Mouse (Mus musculus) gastrocnemius, postnatal 4 days (tissue): ENCODE measurements around the gene Gabra1. TPM values are rescaled to one million over a fixed set of nuclear protein-coding genes. Genes with fewer than 3 reads are reported as not detected.

Source experiments
- DNase-seq, 2 experiments: peaks; one replicate each; pipeline ENCODE4 v3.0.0; 2021 to 2022; ENCODE audit warnings: low spot score in 2 of 2, mixed read lengths in 2 of 2
- long read RNA-seq, 2 experiments: library from polyadenylated mRNA; stranded (forward); transcript quantifications; one replicate each; pipeline ENCODE4 v2.0.0; 2021
- total RNA-seq, 2 experiments: library from RNA; stranded (reverse); gene quantifications; 2 replicates each; pipeline ENCODE4 v1.2.3; 2021

Gabra1 gene
- 1 to 10 TPM in 1 of 2 experiments, under 1 TPM in 1; 0.76 to 1.9 TPM for total RNA-seq
- long read RNA-seq, experiment 1, full-length matches to known transcripts, result 1 of 1 reads
- long read RNA-seq, experiment 1, partial matches to known transcripts, result 0 of 1 reads
- long read RNA-seq, experiment 1, other reads (novel, unspliced or antisense), result 0 of 1 reads
- long read RNA-seq, experiment 2, result 0 reads

DNA sequence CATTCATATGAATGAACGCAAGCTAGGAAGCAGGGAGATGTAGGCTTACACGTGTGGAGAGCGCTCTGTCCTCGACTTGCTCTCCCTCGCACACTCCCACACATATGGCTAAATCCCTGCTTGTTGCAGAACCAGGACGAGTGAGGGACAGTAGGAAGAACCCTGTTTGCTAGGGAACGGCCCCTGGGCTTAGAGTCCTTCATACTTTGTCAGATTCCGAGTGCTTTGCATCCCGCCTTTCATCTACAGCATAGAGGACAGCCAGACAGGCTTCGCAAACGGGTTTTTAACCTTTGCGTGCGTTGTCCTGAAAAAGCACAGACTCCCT, at the start of gene Gabra1:
Gene Gabra1 (minus strand): TSS at position 106 of the 328 bp plus-strand sequence.
- no peak for DNase-seq

DNA sequence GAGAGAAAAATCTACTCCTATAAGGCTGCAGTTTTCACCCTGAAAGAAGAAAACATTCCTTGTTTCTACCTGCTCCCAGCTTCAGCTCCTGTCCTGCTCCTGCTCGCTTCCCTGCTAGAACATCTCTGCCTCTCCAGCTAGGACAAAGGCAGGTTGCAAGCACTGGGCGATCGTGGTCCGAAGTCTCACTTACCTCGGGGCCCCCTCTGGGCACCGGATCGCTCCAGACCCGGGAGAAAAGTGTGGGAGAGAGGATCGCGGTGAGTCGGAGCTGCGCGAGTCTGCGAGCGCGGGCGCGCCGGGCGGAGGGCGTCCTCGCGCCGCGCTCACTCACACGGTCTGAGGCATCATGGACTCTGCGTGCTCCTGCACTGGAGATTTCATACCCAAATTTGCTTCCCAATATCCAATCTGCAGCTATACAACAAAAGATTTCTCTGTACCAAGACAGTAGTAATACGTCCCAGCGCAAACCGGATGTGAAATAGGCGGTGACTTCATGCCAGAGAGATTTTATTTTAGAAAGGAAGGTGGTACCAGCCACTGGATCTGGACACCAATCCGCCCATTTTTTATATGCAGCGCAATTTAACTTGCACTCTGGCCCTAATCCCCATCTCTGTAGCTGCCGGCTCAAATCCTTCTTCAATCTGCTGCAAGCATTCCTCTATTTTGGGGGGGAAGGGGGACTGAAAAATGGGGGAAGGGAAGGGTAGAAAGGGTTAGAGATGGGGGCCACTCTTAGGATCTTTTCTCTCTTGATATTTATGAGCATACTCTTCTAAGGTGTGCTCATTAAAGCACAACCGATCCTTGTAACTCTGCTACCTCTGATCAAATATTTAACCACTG, 531 bp downstream of the Gabra1 start:
- no peak for DNase-seq

DNA sequence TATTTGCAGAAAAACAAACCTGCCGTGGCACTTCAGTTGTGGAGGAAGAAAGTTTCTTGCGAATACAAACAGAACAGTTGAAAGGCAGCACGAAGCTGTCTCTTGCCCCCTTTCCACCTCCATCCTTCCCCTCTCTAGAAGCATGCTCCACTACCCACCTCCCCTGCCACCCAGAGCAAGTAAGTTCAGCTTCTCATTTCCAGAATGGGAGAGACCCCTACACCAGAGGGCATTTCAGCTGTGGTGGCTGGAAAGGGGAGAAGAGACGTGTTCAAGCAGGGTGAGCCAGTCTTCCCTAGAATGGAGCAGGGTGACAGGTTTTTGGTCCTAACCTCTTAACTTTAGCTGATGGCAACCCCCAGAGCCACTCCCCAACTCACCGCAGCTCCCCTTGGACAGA, 1.3 kb downstream of the Gabra1 start:
- no peak for DNase-seq

DNA sequence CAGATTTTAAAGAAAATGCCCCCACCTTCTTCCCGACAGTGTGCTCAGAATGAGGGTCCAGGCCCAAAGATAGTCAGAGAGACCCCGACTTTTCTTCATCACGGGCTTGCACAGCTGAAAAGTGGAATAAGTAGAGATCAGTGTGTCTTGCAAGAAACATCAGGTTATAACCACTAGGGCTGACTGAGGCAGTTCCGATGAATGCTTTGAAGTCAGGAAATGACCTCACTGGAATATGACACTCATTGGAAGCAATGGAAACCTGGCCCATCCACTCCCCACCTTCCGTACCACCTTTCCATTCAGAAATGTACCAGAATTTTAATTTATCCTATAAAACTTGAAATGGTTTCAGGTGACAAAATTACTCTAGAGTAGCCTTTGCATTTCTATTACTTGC, 3.2 kb downstream of the Gabra1 start:
- DNase-seq, result no peak

DNA sequence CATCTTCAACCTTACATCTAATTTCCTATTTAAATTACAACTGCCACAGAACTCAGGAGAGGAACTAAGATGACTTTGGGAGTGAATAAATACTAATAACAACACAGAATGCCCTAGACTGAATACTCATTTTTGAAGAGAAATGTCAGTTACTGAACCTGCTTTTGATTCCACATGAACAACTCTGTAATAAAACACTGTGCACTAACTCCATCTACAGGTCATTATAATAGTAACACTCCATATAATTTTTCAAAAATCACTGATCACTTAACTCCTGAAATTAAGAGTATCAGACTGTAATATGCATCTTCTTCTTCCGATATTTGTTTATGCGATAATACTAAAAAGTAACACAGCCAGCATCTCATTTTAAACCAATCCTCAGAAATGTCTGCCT, 4.4 kb downstream of the Gabra1 start:
- DNase-seq, result no peak

DNA sequence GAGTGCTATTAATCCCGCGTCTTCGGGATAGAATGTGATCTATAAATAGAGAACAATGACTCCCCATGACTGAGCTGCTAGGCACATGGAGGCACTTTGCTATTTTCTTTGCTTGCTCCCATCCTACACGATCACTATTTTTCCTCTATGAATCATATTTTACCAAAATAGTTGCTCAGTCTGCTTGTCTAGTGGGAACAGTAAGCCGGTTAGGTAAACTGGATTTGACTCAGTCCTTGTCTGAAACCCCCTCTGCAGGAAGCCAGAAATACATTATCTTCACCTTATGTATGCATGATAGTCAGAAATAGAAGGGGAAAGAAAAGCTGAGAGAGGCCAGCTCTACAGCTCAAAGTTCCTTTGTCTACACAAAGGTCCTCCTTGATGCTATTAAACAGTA, 31.3 kb downstream of the Gabra1 start:
- no peak for DNase-seq

DNA sequence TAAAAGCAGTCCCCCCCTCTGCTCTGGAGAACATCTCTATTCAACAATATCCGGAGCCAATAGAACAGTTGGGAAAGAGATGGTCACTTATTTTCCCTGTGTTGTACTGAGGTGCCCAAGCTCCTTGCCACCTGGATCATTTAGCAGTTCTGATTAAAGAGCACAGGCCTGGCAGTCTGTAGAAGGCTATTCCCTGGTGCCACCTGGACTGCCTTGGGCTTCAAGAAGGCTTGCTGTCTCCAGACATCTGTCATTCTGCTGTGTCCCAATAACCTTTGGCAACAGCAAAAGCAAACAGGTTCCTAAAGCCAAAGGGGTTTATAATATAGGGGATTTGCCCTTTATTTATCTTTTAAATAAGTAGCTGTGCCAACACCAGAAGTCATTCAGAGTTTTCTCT, 65.8 kb downstream of the Gabra1 start:
- no peak for DNase-seq

DNA sequence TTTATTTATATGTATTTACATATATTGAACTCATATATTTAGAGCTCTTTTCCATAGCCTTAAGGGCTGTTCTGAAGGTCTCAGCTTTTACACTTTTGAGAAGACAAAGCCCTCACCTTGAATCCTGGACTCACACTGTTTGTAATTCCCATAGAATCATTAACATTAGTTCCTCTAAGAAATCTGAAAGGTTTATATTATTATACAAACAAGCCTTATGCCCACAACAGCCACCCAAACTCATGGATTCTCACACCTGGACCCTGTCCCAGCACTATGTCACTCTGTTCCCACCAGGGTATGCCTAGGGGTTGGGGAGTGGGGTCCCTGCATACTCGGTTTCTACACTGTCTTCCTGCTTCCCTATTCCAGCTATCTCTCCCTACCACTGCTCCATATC, 72.7 kb downstream of the Gabra1 start:
- DNase-seq, result no peak

DNA sequence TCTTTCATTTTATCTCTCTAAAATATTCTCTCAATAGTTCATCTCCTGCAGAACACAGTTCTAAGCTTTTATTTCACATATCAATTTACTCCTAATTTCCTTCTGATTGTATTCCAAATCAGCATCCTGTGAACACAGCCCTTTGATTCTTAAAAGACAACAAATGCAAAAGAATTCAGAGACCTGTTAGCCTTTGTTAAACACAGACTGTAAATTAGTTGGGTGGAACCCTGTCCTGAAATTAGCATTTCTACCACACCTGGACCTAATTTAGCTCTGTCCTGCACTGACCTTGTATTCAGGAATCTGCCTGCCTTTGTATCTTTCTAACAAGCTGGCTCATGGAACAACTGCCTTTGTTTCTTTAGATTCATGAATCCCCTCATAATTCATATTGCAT, 73.1 kb downstream of the Gabra1 start:
- DNase-seq, result no peak

DNA sequence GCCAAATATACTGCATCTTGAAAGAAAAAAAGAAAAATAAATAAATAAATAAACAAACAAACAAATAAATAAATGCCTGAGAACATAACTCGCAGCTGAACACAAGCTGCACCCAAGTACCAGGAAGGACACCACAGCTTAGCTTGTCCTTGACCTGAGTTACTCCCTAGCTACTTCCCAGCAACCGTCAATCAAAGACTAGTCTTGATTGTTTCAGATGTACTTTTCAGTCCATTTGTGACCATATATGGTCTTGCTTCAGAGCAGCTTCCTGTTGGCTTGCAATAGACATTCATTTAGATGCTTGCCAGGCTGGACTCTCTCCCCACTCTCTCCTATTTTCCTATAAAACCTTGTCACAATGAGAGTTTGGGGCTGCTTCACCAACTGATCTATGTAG, 87.2 kb downstream of the Gabra1 start:
- DNase-seq, result no peak

Other genes starting within 250 kb of the Gabra1 start
- under 1 TPM in 1 of 2 experiments, not detected in 1; 0.22 TPM for gene Gabrg2, start 182.1 kb downstream of the Gabra1 start, total RNA-seq
- gene Gabra6, start 138.1 kb upstream of the Gabra1 start, total RNA-seq, result not detected
- 1 to 10 TPM; 1.7 to 2.7 TPM for gene Gabrb2, start 236.8 kb upstream of the Gabra1 start, total RNA-seq